Mouse (Mus musculus): ENCODE measurements around the gene Olfr477.
"Not testable (repeated sequence)": the region's sequence is repeated elsewhere in the genome, so short reads cannot be mapped to it uniquely, and the experiment has no call there.

Gene Olfr477

DNA sequence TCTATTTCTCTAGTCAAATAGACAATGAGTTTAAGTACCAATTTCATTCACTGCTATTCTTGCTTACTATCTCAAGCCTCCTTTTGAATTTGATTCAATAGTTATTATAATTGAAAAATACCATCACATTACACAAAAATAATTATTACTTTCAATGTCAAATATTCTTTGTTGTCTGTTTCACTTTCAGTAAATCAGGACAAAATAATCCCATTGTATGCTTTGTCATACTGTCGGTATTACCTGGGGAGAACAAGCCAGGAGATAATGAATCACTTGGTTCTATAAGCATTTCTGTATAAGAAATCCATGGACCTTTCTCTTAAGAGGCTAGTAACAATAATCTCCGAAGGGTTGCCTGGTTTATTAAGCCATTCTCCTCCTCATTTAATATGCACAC is at the start of gene Olfr477:
Olfr477 (plus strand) TSS at position 301 of the 400 bp plus-strand sequence.
- in situ Hi-C loops (cut with MboI, MseI) = no loop called here

DNA sequence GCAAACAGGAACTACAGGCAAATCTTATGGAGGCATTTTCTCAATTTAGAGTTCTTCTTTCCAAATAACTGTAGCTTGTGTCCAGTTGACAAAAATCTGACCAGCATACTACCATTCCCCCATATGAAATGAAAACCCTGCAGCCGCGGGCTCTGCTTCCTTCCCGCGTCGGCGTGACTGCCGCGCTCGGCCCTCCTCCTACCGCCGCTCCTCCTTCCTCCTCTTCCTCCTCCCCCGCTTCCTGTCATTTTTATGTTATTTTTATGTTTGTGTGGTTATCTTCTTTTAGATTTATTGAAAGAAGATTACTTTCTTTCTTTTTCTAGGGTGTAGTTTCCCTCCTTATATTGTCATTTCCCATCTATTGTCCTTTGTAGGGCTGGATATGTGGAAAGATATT is 34.0 kb upstream of the Olfr477 start:
- in situ Hi-C loops (cut with MboI, MseI) = not testable (repeated sequence)

DNA sequence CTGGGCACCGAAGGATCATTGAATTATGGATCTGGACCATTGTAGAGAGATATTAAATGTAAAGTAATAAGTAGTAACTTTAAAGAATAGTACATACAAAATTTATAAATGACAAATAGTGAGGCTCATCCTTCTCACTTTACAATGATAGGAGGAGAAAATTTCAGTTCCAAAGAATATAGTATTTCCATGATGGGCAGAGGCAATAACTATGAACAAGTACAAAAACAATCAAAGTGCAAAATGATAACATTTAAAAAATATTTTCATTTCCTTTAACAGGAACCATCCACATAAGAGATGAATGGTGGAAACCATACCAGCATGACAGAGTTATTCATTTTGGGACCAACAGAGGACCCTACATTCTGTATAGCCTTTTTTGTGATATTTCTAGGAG is 32.1 kb upstream of the Olfr477 start, which contains the start of gene Olfr474:
Olfr474 (plus strand) TSS at position 301 of the 400 bp plus-strand sequence.
- in situ Hi-C loops (cut with MboI, MseI) = no loop called here

GRCm38 (mm10) chr7:107964503-107964902 is 22.0 kb upstream of the Olfr477 start, which contains the start of gene Olfr476:
Gene Olfr476, plus strand, starts transcription at chr7:107964803.
- in situ Hi-C loops (cut with MboI, MseI) = no loop called here

- in situ Hi-C loops (cut with MboI, MseI) = not testable (repeated sequence)
These were observed 27.8 kb downstream of the Olfr477 start for GRCm38 (mm10) chr7:108014256-108014655.

- in situ Hi-C loops (cut with MboI, MseI) = no loop called here
These were observed 47.4 kb downstream of the Olfr477 start, which contains the start of gene Olfr478 for GRCm38 (mm10) chr7:108033889-108034288. Gene Olfr478, minus strand, starts transcription at chr7:108033989.

All from T-helper 17 cell (primary cell).